Mouse (Mus musculus) MEL-GATA-1-ER (cell line): ENCODE measurements around the gene Bphl.
A peak's percentile ranks its signal among the peaks of the same experiment; 100 is the strongest.
"Not testable (repeated sequence)": the region's sequence is repeated elsewhere in the genome, so short reads cannot be mapped to it uniquely, and the experiment has no call there.

Experiments
- DNase-seq: peaks from one replicate; pipeline ENCODE4 v3.0.0-alpha.2; 2012; ENCODE audit warnings: low read depth; ENCODE audit errors: extremely low read depth

The Bphl gene

GRCm38 (mm10) chr13:34087052-34087812, 49.8 kb downstream of the Bphl start:
- no peak for DNase-seq

- DNase-seq, result not testable (repeated sequence)
Measured at GRCm38 (mm10) chr13:34088201-34088649, 50.8 kb downstream of the Bphl start.

GRCm38 (mm10) chr13:34088871-34089288, 51.5 kb downstream of the Bphl start:
- DNase-seq, result no peak

GRCm38 (mm10) chr13:34089358-34089757, 52.0 kb downstream of the Bphl start:
- no peak for DNase-seq

- no peak for DNase-seq
Measured at GRCm38 (mm10) chr13:34095542-34096435, 58.4 kb downstream of the Bphl start.

GRCm38 (mm10) chr13:34096455-34096854, 59.1 kb downstream of the Bphl start:
- no peak for DNase-seq

- no peak for DNase-seq
Measured at GRCm38 (mm10) chr13:34097086-34097485, 59.7 kb downstream of the Bphl start.

GRCm38 (mm10) chr13:34100733-34101132, 63.3 kb downstream of the Bphl start:
- peak; percentile 75 for DNase-seq

- no peak for DNase-seq
Measured at GRCm38 (mm10) chr13:34101247-34101646, 63.9 kb downstream of the Bphl start.

GRCm38 (mm10) chr13:34101908-34102307, 64.5 kb downstream of the Bphl start:
- DNase-seq, result peak; percentile 63

GRCm38 (mm10) chr13:34105364-34105763, 68.0 kb downstream of the Bphl start:
- DNase-seq, result no peak

- DNase-seq, result no peak
Measured at GRCm38 (mm10) chr13:34106256-34106655, 68.9 kb downstream of the Bphl start.

GRCm38 (mm10) chr13:34106999-34107398, 69.6 kb downstream of the Bphl start:
- DNase-seq, result peak; percentile 58

- DNase-seq, result no peak
Measured at GRCm38 (mm10) chr13:34109035-34109676, 71.8 kb downstream of the Bphl start.

- no peak for DNase-seq
Measured at GRCm38 (mm10) chr13:34109677-34110058, 72.3 kb downstream of the Bphl start.

- no peak for DNase-seq
Measured at GRCm38 (mm10) chr13:34111019-34111418, 73.6 kb downstream of the Bphl start.

- no peak for DNase-seq
Measured at GRCm38 (mm10) chr13:34111878-34112277, 74.5 kb downstream of the Bphl start.

GRCm38 (mm10) chr13:34112369-34113081, 75.1 kb downstream of the Bphl start:
- DNase-seq, result no peak

- DNase-seq, result no peak
Measured at GRCm38 (mm10) chr13:34113086-34113485, 75.7 kb downstream of the Bphl start.

GRCm38 (mm10) chr13:34114654-34115053, 77.3 kb downstream of the Bphl start:
- no peak for DNase-seq

- peak; percentile 52 for DNase-seq
Measured at GRCm38 (mm10) chr13:34116508-34116907, 79.1 kb downstream of the Bphl start.
